Mouse (Mus musculus): ENCODE measurements around the gene Tes. TPM values are rescaled to one million over a fixed set of nuclear protein-coding genes. Genes with fewer than 3 reads are reported as not detected.

Gene Tes
- 219 TPM for polyA plus RNA-seq (2017; shearing (Covaris generic))

DNA sequence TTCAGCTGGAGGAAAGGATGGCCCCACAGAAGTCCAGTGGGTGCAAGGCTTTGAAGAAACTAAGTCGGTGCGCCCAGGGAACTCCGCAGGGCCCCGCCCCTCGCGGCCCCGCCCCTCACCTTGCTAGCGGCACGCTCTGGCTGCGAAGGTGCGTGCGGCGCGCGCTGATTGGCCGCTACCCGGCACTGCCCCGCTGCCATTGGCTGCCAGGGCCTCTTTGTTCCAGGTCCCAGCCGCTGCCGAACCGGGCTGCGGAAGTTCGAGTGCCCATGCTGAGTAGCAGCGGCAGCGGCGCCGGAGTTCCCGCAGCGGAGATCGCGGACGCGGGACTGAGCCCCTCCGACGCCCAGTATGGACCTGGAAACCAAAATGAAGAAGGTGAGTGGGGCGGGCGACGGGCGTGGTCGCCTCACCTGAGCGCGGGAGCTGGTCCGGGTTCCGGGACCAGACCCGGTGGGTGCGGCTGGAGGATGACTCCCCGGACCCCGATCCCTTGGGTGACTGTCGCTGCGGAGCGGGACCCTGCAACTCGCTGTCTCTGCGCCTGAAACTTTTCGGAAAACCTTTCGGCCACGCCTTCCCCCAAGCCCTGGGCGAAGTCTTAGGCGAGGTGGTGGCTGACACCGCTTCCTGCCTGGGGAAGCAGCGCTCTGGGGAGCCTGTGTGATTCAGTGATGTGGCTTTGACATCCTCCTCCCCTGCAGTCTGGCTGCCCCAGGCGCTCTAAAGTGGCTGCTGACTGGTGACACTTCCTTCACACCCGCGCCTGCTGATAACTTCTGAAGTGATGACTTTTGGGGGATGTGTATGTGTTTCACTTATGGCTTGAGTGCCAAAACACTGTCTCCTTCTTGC is at the start of gene Tes:
Gene Tes, plus strand, starts transcription at position 214 of the 855 bp plus-strand sequence.

Other genes with a start within 250 kb of the Tes start
- 0.35 TPM for gene Tfec, start 166.7 kb upstream of the Tes start, polyA plus RNA-seq (2017; shearing (Covaris generic))
- gene Cav2, start 216.0 kb downstream of the Tes start, polyA plus RNA-seq (2017; shearing (Covaris generic)): not detected
- gene Cav1, start 241.2 kb downstream of the Tes start, polyA plus RNA-seq (2017; shearing (Covaris generic)): not detected